Mouse (Mus musculus): ENCODE data around the gene Mxi1.

DNA sequence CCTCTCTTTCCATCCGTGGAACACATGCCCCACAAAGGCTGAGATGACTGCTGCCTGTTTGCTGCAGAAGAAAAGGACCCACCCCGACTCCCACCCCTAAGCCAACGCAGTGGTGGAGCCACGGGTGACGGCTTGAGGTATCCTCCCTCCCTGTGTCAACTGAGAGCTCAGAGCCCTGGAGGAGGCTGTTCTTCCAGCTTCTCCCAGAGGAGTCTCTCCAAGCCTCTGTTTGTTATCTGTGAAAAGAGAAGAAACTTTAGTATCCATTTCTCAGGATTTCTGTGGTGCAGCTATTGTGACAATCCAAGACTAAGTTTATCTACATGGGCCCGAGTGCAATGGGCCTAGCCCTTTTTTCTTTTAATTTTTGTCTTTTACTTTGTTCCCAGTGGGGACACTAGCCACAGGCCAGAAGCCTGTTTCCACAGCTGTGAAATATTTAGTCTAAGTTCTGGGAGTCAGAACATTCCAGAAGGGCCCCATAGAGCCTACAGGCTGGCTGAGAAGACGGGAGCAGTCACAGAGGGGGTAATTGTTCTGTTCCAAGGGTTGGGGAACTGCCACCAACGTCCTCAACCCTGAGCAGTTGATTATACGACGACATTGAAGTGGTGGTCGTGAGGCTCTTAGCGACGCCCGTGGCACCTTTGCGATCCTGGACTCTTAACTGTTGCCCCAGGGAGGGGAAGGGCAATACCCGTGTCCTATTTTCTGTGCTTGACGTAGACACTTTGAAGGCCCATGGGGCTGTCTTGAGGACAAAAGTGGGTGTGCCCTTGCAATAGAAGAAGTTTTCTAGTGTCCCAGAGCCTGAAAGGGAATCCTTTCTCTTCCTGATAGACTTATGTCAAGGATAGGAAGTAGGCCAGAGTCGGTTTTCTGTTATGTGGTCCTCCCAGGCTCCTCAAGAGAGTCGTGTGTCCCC lies 31.6 kb upstream of the Mxi1 start:
- TF ChIP-seq EP300 (optimal IDR thresholded peaks at IDR 0.05) (no peak), CTCF (IDR thresholded peaks at IDR 0.05; ENCODE audit: low read depth) (no peak)
